31 mouse cellular contexts compared by ENCODE assay signal in genomic region chr2:180292906-180293305, GRCm38 (mm10). TPM values are rescaled to one million over a fixed set of nuclear protein-coding genes. Genes with fewer than 3 reads are reported as not detected.
"Had no signal": no experiment of that assay in that cellular context is flagged by ENCODE, and none has a peak within 500 bp of the region (broad histone marks: within the 10 kb centered on the region; RNA-seq: fewer than 3 reads in every experiment).

No protein-coding gene starts in this region.

- H3K4me3 ChIP-seq: limb, embryonic 12.5 days; limb, embryonic 15.5 days; midbrain, embryonic 12.5 days; myocyte; neural tube, embryonic 13.5 days; stomach, embryonic 15.5 days had no signal

- H3K4me2 ChIP-seq: limb, embryonic 12.5 days; limb, embryonic 15.5 days; liver, embryonic 11.5 days; midbrain, embryonic 12.5 days; neural tube, embryonic 13.5 days; stomach, embryonic 15.5 days had no signal

- H3K27ac ChIP-seq: limb, embryonic 12.5 days; limb, embryonic 15.5 days; liver, embryonic 14.5 days; midbrain, embryonic 12.5 days; neural tube, embryonic 13.5 days; stomach, embryonic 15.5 days had no signal

- H3K36me3 ChIP-seq: limb, embryonic 12.5 days; limb, embryonic 15.5 days; midbrain, embryonic 12.5 days; neural tube, embryonic 13.5 days; stomach, embryonic 15.5 days had no signal

- H3K4me1 ChIP-seq: limb, embryonic 15.5 days; midbrain, embryonic 12.5 days; neural tube, embryonic 13.5 days had no signal

- H3K9ac ChIP-seq: limb, embryonic 12.5 days; limb, embryonic 15.5 days; liver, embryonic 14.5 days; liver, postnatal 0 days; midbrain, embryonic 12.5 days; neural tube, embryonic 13.5 days; stomach, embryonic 15.5 days had no signal

- H3K9me3 ChIP-seq: limb, embryonic 12.5 days; limb, embryonic 15.5 days; midbrain, embryonic 12.5 days; neural tube, embryonic 13.5 days; stomach, embryonic 15.5 days had no signal

- DNase-seq: kidney, adult 18-20 months; kidney, adult 9 months; kidney, postnatal 25 days; layer of hippocampus, postnatal 36 days; left cerebral cortex, postnatal 4 days; liver, postnatal 0 days; lung, postnatal 4 days; retina, postnatal 1 day; right cerebral cortex, postnatal 25 days; spleen, adult 18-20 months; thymus, adult 2 months; thymus, postnatal 14 days; thymus, postnatal 4 days had no signal

- H3K27me3 ChIP-seq: limb, embryonic 12.5 days; limb, embryonic 15.5 days; midbrain, embryonic 12.5 days; neural tube, embryonic 13.5 days; stomach, embryonic 15.5 days had no signal

- ATAC-seq: intestine, embryonic 16.5 days; liver, postnatal 0 days; midbrain, embryonic 16.5 days had no signal

RNA-seq across cellular contexts. Expression of gene Rbbp8nl, which starts 3.2 kb away (rescaled TPM):
- total RNA-seq: layer of hippocampus, adult 8-10 months; layer of hippocampus, postnatal 10 days; layer of hippocampus, postnatal 36 days; left cerebral cortex, adult 8-10 months; left cerebral cortex, postnatal 14 days; left cerebral cortex, postnatal 4 days; megakaryocyte progenitor cell, adult 5-6 weeks; megakaryocyte-erythroid progenitor cell, adult 5-6 weeks; monocyte, adult 5-6 weeks; neutrophil, adult 5-6 weeks had no signal
- polyA plus RNA-seq: liver, postnatal 0 days; midbrain, embryonic 16.5 days; myocyte; neural tube, embryonic 13.5 days had no signal

RNA-seq across cellular contexts. Expression of gene Gata5, which starts 41.6 kb away (rescaled TPM):
- total RNA-seq: layer of hippocampus, adult 8-10 months; layer of hippocampus, postnatal 10 days; layer of hippocampus, postnatal 36 days; left cerebral cortex, adult 8-10 months; left cerebral cortex, postnatal 14 days; left cerebral cortex, postnatal 4 days; megakaryocyte progenitor cell, adult 5-6 weeks; megakaryocyte-erythroid progenitor cell, adult 5-6 weeks; monocyte, adult 5-6 weeks; neutrophil, adult 5-6 weeks had no signal
- polyA plus RNA-seq: limb, embryonic 15.5 days; midbrain, embryonic 12.5 days; midbrain, embryonic 16.5 days; myocyte had no signal
